Mouse (Mus musculus) lung, adult 2 months (tissue): ENCODE measurements around the gene Mapk1ip1.

ENCODE experiments used
- CTCF ChIP-seq: fragments of 200-500 bp; IDR thresholded peaks from 2 replicates; pipeline ENCODE4 v1.5.1; 2011; ENCODE audit warnings: mild to moderate bottlenecking, low read length, control low read depth; ENCODE audit not compliant: insufficient read depth
- POLR2A ChIP-seq: fragments of 200-500 bp; IDR thresholded peaks from 2 replicates; pipeline ENCODE4 v1.6.1; 2011; ENCODE audit warnings: low read depth, mild to moderate bottlenecking, control low read depth, low read length, borderline replicate concordance; ENCODE audit errors: extremely low read depth

GRCm38 (mm10) chr7:138867286-138867685, 21.2 kb upstream of the Mapk1ip1 start:
- TF ChIP-seq CTCF (no peak), POLR2A (no peak)
